Mouse (Mus musculus) liver, postnatal 0 days (tissue): ENCODE measurements at regions not wholly inside any gene's neighbourhood (a gene's known extent, or its start where the extent isn't known, plus 50 kb on each side); places are given as distances from the start of the nearest gene placed in this dataset.

Source experiments
- ATAC-seq: fragments of 200-750 bp; cut with Nextera tagmentation; 2 replicates; pipeline ENCODE4 v1.8.0; 2017; ENCODE audit warnings: mild to moderate bottlenecking, moderate library complexity
- DNase-seq: peaks from one replicate; pipeline ENCODE4 v3.0.0-alpha.2; 2016
- H3K27ac ChIP-seq: fragments of 300-500 bp; sonication (generic); 2 replicates; pipeline ENCODE4 v1.5.1; 2014; ENCODE audit warnings: antibody characterized with exemption, moderate library complexity, mild to moderate bottlenecking, low read depth
- H3K27me3 ChIP-seq: fragments of 300-500 bp; sonication (generic); 2 replicates; pipeline ENCODE4 v1.6.1; 2014; ENCODE audit warnings: low read length, control low read depth, mixed read lengths; ENCODE audit not compliant: insufficient read depth
- H3K36me3 ChIP-seq: fragments of 300-500 bp; sonication (generic); replicated peaks from 2 replicates; pipeline ENCODE4 v1.6.1; 2014; ENCODE audit warnings: mild to moderate bottlenecking, control low read depth, low read length, moderate library complexity, mixed read lengths; ENCODE audit not compliant: insufficient read depth
- H3K4me1 ChIP-seq: fragments of 300-500 bp; sonication (generic); 2 replicates; pipeline ENCODE4 v1.6.1; 2014; ENCODE audit warnings: antibody characterized with exemption, mild to moderate bottlenecking, control low read depth; ENCODE audit not compliant: insufficient read depth
- H3K4me2 ChIP-seq: fragments of 300-500 bp; sonication (generic); 2 replicates; pipeline ENCODE4 v1.6.1; 2014; ENCODE audit warnings: low read depth, mild to moderate bottlenecking, low read length, moderate library complexity, mixed read lengths
- H3K4me3 ChIP-seq: fragments of 300-500 bp; sonication (generic); 2 replicates; pipeline ENCODE4 v1.5.1; 2014; ENCODE audit warnings: low read depth, low read length
- H3K9ac ChIP-seq: fragments of 300-500 bp; sonication (generic); replicated peaks from 2 replicates; pipeline ENCODE4 v1.6.1; 2014; ENCODE audit warnings: mild to moderate bottlenecking, moderate library complexity
- H3K9me3 ChIP-seq: fragments of 300-500 bp; sonication (generic); 2 replicates; pipeline ENCODE4 v1.6.1; 2016; ENCODE audit warnings: mild to moderate bottlenecking, control low read depth, low read length, mixed read lengths
- CTCF ChIP-seq: sonication (generic); IDR thresholded peaks from 2 replicates; pipeline ENCODE4 v1.5.1; 2016; ENCODE audit warnings: antibody characterized with exemption, low read depth
- EP300 ChIP-seq: IDR thresholded peaks from 2 replicates; pipeline ENCODE4 v1.6.1; 2016; ENCODE audit warnings: antibody characterized with exemption, low read depth, mild to moderate bottlenecking
- WGBS: fragments of 180-500 bp; shearing (Covaris S2); extraction: QIAGEN DNeasy Blood & Tissue Kit; methylation state at CpG from one replicate; pipeline ENCODE4 v1.1.7; 2014; ENCODE audit not compliant: insufficient replicate concordance; 5-methylcytosine and 5-hydroxymethylcytosine counted together

- DNase-seq = no peak
- Histone ChIP-seq H3K9me3 (no peaks in the 10 kb centered on the region), H3K27me3 (no peaks in the 10 kb centered on the region), H3K4me3 (no peak overlapping the region), H3K27ac (no peak overlapping the region), H3K4me2 (no peak overlapping the region), H3K9ac (no peak overlapping the region), H3K36me3 (no peaks in the 10 kb centered on the region), H3K4me1 (no peaks in the 10 kb centered on the region)
- WGBS = 85% methylated on average over 10 of the region's 10 CpGs
- ATAC-seq = no peak
- no peak for TF ChIP-seq CTCF
- TF ChIP-seq EP300 = no peak
Measured at GRCm38 (mm10) chr5:101222390-101222789, 376.9 kb downstream of the Gpat3 start.

- Histone ChIP-seq H3K27me3 (no peaks in the 10 kb centered on the region), H3K9me3 (no peaks in the 10 kb centered on the region), H3K9ac (no peak overlapping the region), H3K27ac (no peak overlapping the region), H3K4me1 (no peaks in the 10 kb centered on the region), H3K4me3 (no peak overlapping the region), H3K36me3 (no peaks in the 10 kb centered on the region), H3K4me2 (no peak overlapping the region)
- WGBS = 79% methylated on average over 3 of the region's 3 CpGs
- no peak for ATAC-seq
- TF ChIP-seq CTCF (no peak), EP300 (no peak)
- no peak for DNase-seq
Measured at GRCm38 (mm10) chr5:101218082-101218481, 372.6 kb downstream of the Gpat3 start.

GRCm38 (mm10) chr5:101216837-101217571, 371.5 kb downstream of the Gpat3 start:
- H3K36me3 ChIP-seq = no peaks in the 10 kb centered on the region
- WGBS = 69% methylated on average over 10 of the region's 10 CpGs
- no peak for DNase-seq

GRCm38 (mm10) chr5:101211974-101212373, 366.5 kb downstream of the Gpat3 start:
- no peak overlapping the region for H3K9ac ChIP-seq
- H3K4me2 ChIP-seq = no peak overlapping the region
- H3K4me1 ChIP-seq = no peaks in the 10 kb centered on the region
- ATAC-seq (no peak), DNase-seq (no peak)
- 76% methylated on average over 4 of the region's 4 CpGs for WGBS
- H3K4me3 ChIP-seq = no peak overlapping the region
- no peaks in the 10 kb centered on the region for H3K27me3 ChIP-seq
- TF ChIP-seq EP300 (no peak), CTCF (no peak)
- no peaks in the 10 kb centered on the region for H3K36me3 ChIP-seq
- H3K27ac ChIP-seq = no peak overlapping the region
- H3K9me3 ChIP-seq = no peaks in the 10 kb centered on the region

More at GRCm38 (mm10) chr5:101216837-101217571, 371.5 kb downstream of the Gpat3 start:
- H3K9me3 ChIP-seq = no peaks in the 10 kb centered on the region
- no peaks in the 10 kb centered on the region for H3K27me3 ChIP-seq
- H3K27ac ChIP-seq = no peak overlapping the region
- no peak overlapping the region for H3K4me2 ChIP-seq
- H3K9ac ChIP-seq = no peak overlapping the region
- TF ChIP-seq EP300 (no peak), CTCF (no peak)
- no peak overlapping the region for H3K4me3 ChIP-seq
- H3K4me1 ChIP-seq = no peaks in the 10 kb centered on the region
- ATAC-seq = no peak

- 61% methylated on average over 5 of the region's 5 CpGs for WGBS
- Histone ChIP-seq H3K9ac (no peak overlapping the region), H3K27me3 (no peaks in the 10 kb centered on the region), H3K4me2 (no peak overlapping the region), H3K4me1 (no peaks in the 10 kb centered on the region), H3K9me3 (no peaks in the 10 kb centered on the region), H3K27ac (no peak overlapping the region), H3K4me3 (no peak overlapping the region), H3K36me3 (no peaks in the 10 kb centered on the region)
- ATAC-seq = no peak
- DNase-seq = no peak
- TF ChIP-seq EP300 (no peak), CTCF (no peak)
Measured at GRCm38 (mm10) chr5:101208150-101208549, 362.6 kb downstream of the Gpat3 start.

GRCm38 (mm10) chr5:101195501-101195900, 350.0 kb downstream of the Gpat3 start:
- no peak overlapping the region for H3K9ac ChIP-seq
- no peak for DNase-seq
- no peaks in the 10 kb centered on the region for H3K4me1 ChIP-seq
- no peak overlapping the region for H3K4me3 ChIP-seq
- TF ChIP-seq CTCF = no peak
- no peak for TF ChIP-seq EP300
- H3K27ac ChIP-seq = no peak overlapping the region
- 59% methylated on average over 4 of the region's 4 CpGs for WGBS
- no peaks in the 10 kb centered on the region for H3K36me3 ChIP-seq
- no peak overlapping the region for H3K4me2 ChIP-seq
- ATAC-seq = no peak
- no peaks in the 10 kb centered on the region for H3K9me3 ChIP-seq
- H3K27me3 ChIP-seq = no peaks in the 10 kb centered on the region
